Mouse (Mus musculus) embryonic fibroblast, embryonic 13.5 days (primary cell): ENCODE results near the gene Il1rapl2.

Source experiments
- CTCF ChIP-seq: IDR thresholded peaks from 2 replicates; pipeline ENCODE4 v1.5.1; 2011; ENCODE audit warnings: mild to moderate bottlenecking, control low read depth, low read length, moderate library complexity, borderline replicate concordance; ENCODE audit not compliant: insufficient read depth
- POLR2A ChIP-seq: IDR thresholded peaks from 2 replicates; pipeline ENCODE4 v1.6.1; 2011; ENCODE audit warnings: low read depth, mild to moderate bottlenecking, control low read depth, low read length, moderate library complexity

DNA sequence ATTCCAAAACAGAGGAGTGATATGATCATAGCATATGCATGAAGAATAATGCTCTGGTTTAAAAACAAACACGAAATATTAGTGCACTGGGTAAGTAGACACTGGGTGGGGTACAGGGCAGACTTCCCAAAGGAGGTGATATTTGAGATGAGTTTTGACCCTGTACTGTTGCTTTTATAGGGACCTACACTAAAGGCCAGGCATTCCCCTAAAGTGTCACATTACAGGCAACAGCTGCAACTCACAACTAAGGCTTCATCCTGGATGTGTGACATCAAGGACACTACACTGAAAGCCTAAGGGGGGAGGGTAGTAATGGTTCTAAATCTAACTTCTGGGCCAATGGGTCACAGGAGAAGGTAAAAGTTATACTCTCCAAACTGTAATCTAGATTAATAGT, 1152.0 kb downstream of the Il1rapl2 start:
- TF ChIP-seq POLR2A (no peak), CTCF (no peak)
